Mouse (Mus musculus): ENCODE data around the gene Dip2a.

- TF ChIP-seq CTCF (IDR thresholded peaks at IDR 0.05) (no peak), EP300 (IDR thresholded peaks at IDR 0.05) (no peak)
Observed at GRCm38 (mm10) chr10:76392596-76392995, 47.5 kb upstream of the Dip2a start.

Measured in lung, postnatal 0 days (tissue).